Mouse (Mus musculus) cerebellum, postnatal 10 days (tissue): ENCODE measurements around the gene Srprb.

Source experiments
- DNase-seq, 2 experiments: peaks; one replicate each; pipeline ENCODE4 v3.0.0; 2021; ENCODE audit warnings: mixed read lengths in 2 of 2

Srprb gene

GRCm38 (mm10) chr9:103143881-103144280 is 58.1 kb downstream of the Srprb start:
- DNase-seq: no peak

DNA sequence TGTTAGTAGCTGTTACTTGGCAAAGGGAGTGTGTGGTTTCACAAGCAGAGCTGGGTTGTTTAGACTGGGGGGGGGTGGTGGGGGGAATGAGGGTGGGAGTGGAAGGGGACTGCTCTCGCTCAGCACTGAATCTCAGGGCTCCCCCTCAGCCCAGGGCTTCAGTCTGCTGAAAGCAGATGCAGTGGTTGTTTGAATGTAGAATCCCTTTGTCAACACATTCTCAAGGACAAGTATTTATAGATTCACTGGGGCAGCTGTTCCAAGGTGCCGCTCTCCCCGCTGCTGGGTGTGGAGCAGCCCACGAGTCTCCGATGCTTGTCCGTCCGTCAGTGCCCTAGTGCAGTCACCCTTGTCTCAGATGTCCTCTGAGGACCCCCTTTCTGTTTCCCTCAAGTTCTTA is 60.7 kb downstream of the Srprb start:
- DNase-seq: no peak

DNA sequence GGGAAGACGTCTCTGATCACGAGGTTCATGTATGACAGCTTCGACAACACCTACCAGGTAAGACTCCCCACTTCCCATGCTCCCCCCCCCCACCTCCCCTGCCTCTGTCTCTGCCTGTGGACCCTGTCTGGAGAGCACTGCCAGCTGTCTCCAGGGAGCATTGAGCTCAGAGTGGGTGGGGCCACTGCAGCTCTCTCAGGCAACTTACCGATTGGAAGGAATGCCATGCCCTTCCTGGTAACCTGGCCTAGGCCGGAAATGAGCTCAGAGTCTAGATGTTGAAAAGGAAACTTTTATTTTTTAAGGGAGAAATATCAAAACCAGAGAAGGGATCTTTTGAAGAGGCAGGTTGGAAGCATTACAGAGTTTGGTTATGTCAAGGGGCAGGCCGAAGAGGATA is 61.6 kb downstream of the Srprb start:
- no peak for DNase-seq

- DNase-seq: peak; percentile 49 to 63
Measured at GRCm38 (mm10) chr9:103139481-103139880, 62.5 kb downstream of the Srprb start.
